Mouse (Mus musculus): ENCODE measurements around the gene Lrp8.

Gene Lrp8

GRCm38 (mm10) chr4:107923145-107923802 is 121.2 kb downstream of the Lrp8 start, which contains the start of gene Cpt2:
Cpt2 (minus strand) TSS chr4:107923610.
- DNase-seq, result peak; percentile 95 to 96

GRCm38 (mm10) chr4:107923803-107924194 is 121.7 kb downstream of the Lrp8 start:
- DNase-seq, result no peak
